Mouse (Mus musculus): ENCODE data around the gene Oprd1.

- TF ChIP-seq CTCF (IDR thresholded peaks at IDR 0.05; ENCODE audit: borderline replicate concordance, insufficient read depth, low read length) (no peak), POLR2A (IDR thresholded peaks at IDR 0.05; ENCODE audit: low read depth, low read length) (no peak)
Observed at GRCm38 (mm10) chr4:132076480-132077405, 67.5 kb downstream of the Oprd1 start.

All from embryonic fibroblast, embryonic 13.5 days (primary cell).